Mouse (Mus musculus) lung, embryonic 16.5 days (tissue): ENCODE results near the gene Sftpd. TPM values are rescaled to one million over a fixed set of nuclear protein-coding genes. Genes with fewer than 3 reads are reported as not detected.

ENCODE experiments used
- ATAC-seq: fragments of 200-750 bp; cut with Nextera tagmentation; 2 replicates; pipeline ENCODE4 v1.8.0; 2017; ENCODE audit warnings: low read depth, mild to moderate bottlenecking, moderate library complexity
- H3K27ac ChIP-seq: fragments of 300-500 bp; sonication (generic); 2 replicates; pipeline ENCODE4 v1.5.1; 2014; ENCODE audit warnings: mild to moderate bottlenecking, control low read depth, low read length
- H3K27me3 ChIP-seq: fragments of 300-500 bp; sonication (generic); 2 replicates; pipeline ENCODE4 v1.6.1; 2014; ENCODE audit warnings: low read depth, low read length, mixed read lengths; ENCODE audit not compliant: control insufficient read depth, insufficient read depth
- H3K36me3 ChIP-seq: fragments of 300-500 bp; sonication (generic); 2 replicates; pipeline ENCODE4 v1.6.1; 2014; ENCODE audit warnings: low read length; ENCODE audit not compliant: control insufficient read depth, insufficient read depth
- H3K4me1 ChIP-seq: fragments of 300-500 bp; sonication (generic); replicated peaks from 2 replicates; pipeline ENCODE4 v1.6.1; 2014; ENCODE audit warnings: low read length, mixed read lengths; ENCODE audit not compliant: control insufficient read depth, insufficient read depth
- H3K4me2 ChIP-seq: fragments of 300-500 bp; sonication (generic); 2 replicates; pipeline ENCODE4 v1.6.1; 2014; ENCODE audit warnings: low read depth, low read length, control low read depth
- H3K4me3 ChIP-seq: fragments of 300-500 bp; sonication (generic); 2 replicates; pipeline ENCODE4 v1.5.1; 2014; ENCODE audit warnings: mild to moderate bottlenecking, low read length, control low read depth
- H3K9ac ChIP-seq: fragments of 300-500 bp; sonication (generic); 2 replicates; pipeline ENCODE4 v1.6.1; 2014; ENCODE audit warnings: low read length, control low read depth
- H3K9me3 ChIP-seq: fragments of 300-500 bp; sonication (generic); 2 replicates; pipeline ENCODE4 v1.6.1; 2016; ENCODE audit warnings: low read length; ENCODE audit not compliant: control insufficient read depth
- WGBS: fragments of 180-500 bp; shearing (Covaris S2); extraction: QIAGEN DNeasy Blood & Tissue Kit; methylation state at CpG from one replicate; pipeline ENCODE4 v1.1.7; 2014; 5-methylcytosine and 5-hydroxymethylcytosine counted together
- polyA plus RNA-seq: library from polyadenylated mRNA; unstranded; fragments of >200 nt; fragmentation: Nextera tagmentation; extraction: Ambion mirVana; gene quantifications from 2 replicates; pipeline ENCODE4 v1.2.1, GENCODE M21; 2015

Gene Sftpd
- polyA plus RNA-seq, 1 experiment from 2014 or later = 3.3 TPM

- Histone ChIP-seq H3K27ac (no peak overlapping the region), H3K27me3 (no peaks in the 10 kb centered on the region), H3K9me3 (no peaks in the 10 kb centered on the region), H3K9ac (no peak overlapping the region), H3K4me2 (no peak overlapping the region), H3K4me3 (no peak overlapping the region), H3K4me1 (no peaks in the 10 kb centered on the region), H3K36me3 (no peaks in the 10 kb centered on the region)
- no peak for ATAC-seq
- 82% methylated on average over 5 of the region's 5 CpGs for WGBS
Observed at GRCm38 (mm10) chr14:41124683-41125082, 60.3 kb downstream of the Sftpd start.

Other genes starting within 250 kb of the Sftpd start
- 104 TPM in 2 replicates for gene Tspan14, start 218.3 kb downstream of the Sftpd start, polyA plus RNA-seq
- 131 and 132 TPM in 2 replicates for gene Fam213a, start 171.4 kb downstream of the Sftpd start, polyA plus RNA-seq
- 0.70 and 0.89 TPM in 2 replicates for gene Dydc2, start 115.9 kb downstream of the Sftpd start, polyA plus RNA-seq
- gene Dydc1, start 112.2 kb downstream of the Sftpd start, polyA plus RNA-seq = 0.19 and 0.44 TPM in 2 replicates
- gene Mat1a, start 80.1 kb downstream of the Sftpd start, polyA plus RNA-seq = 6.7 and 9.5 TPM in 2 replicates
- 225 and 310 TPM in 2 replicates for gene Sftpa1, start 53.4 kb downstream of the Sftpd start, polyA plus RNA-seq
- 0.31 and 0.39 TPM in 2 replicates for gene Mbl1, start 33.7 kb downstream of the Sftpd start, polyA plus RNA-seq
- 0.15 TPM in 1 of 2 replicates, not detected in the other for gene Gm2832, start 93.7 kb upstream of the Sftpd start, polyA plus RNA-seq
- not detected in 2 replicates for gene Gm5798, start 163.5 kb upstream of the Sftpd start, polyA plus RNA-seq
- gene Gm7945, start 201.2 kb upstream of the Sftpd start, polyA plus RNA-seq = not detected in 2 replicates
- gene Gm6482, start 223.1 kb upstream of the Sftpd start, polyA plus RNA-seq = not detected in 2 replicates